Mouse (Mus musculus): ENCODE measurements at regions not wholly inside any gene's neighbourhood (a gene's known extent, or its start where the extent isn't known, plus 50 kb on each side); places are given as distances from the start of the nearest gene placed in this dataset.

- 58% methylated on average over 4 of the region's 4 CpGs for WGBS
- Histone ChIP-seq H3K4me1 (ENCODE audit: control insufficient read depth, insufficient read depth, insufficient read length) (no peaks in the 10 kb centered on the region; the same call in 1 of the 2 replicates), H3K27me3 (ENCODE audit: control insufficient read depth, insufficient read depth, low read length) (no peaks in the 10 kb centered on the region), H3K4me3 (ENCODE audit: extremely low read depth, insufficient read depth, insufficient read length) (no peak overlapping the region), H3K36me3 (ENCODE audit: control insufficient read depth, insufficient read depth, low read length) (no peaks in the 10 kb centered on the region), H3K27ac (ENCODE audit: insufficient read depth, low read length) (no peak overlapping the region)
- DNase-seq (ENCODE audit: low read depth in 1 of 2, low spot score in 2 of 2): peak in 1 of 2 experiments; percentile 45
- TF ChIP-seq CTCF (IDR thresholded peaks at IDR 0.05; ENCODE audit: extremely low read depth, insufficient read depth, insufficient read length, insufficient replicate concordance): no peak
- no peak for TF ChIP-seq POLR2A (IDR thresholded peaks at IDR 0.05; ENCODE audit: low read depth, low read length)
These were observed 229.8 kb downstream of the Trib2 start for GRCm38 (mm10) chr12:15586706-15587442.

- Histone ChIP-seq H3K4me1 (ENCODE audit: control insufficient read depth, insufficient read depth, insufficient read length) (no peaks in the 10 kb centered on the region; the same call in 1 of the 2 replicates), H3K27me3 (ENCODE audit: control insufficient read depth, insufficient read depth, low read length) (no peaks in the 10 kb centered on the region), H3K36me3 (ENCODE audit: control insufficient read depth, insufficient read depth, low read length) (no peaks in the 10 kb centered on the region), H3K27ac (ENCODE audit: insufficient read depth, low read length) (no peak overlapping the region), H3K4me3 (ENCODE audit: extremely low read depth, insufficient read depth, insufficient read length) (no peak overlapping the region)
- DNase-seq (ENCODE audit: low read depth in 1 of 2, low spot score in 2 of 2): no peak
- 73% methylated on average over 1 of the region's 1 CpGs for WGBS
- no peak for TF ChIP-seq POLR2A (IDR thresholded peaks at IDR 0.05; ENCODE audit: low read depth, low read length)
- TF ChIP-seq CTCF (IDR thresholded peaks at IDR 0.05; ENCODE audit: extremely low read depth, insufficient read depth, insufficient read length, insufficient replicate concordance): no peak
These were observed 230.9 kb downstream of the Trib2 start for GRCm38 (mm10) chr12:15585845-15586244.

GRCm38 (mm10) chr12:15584721-15585120, 232.0 kb downstream of the Trib2 start:
- H3K4me1 ChIP-seq (ENCODE audit: control insufficient read depth, insufficient read depth, insufficient read length): no peaks in the 10 kb centered on the region; the same call in 1 of the 2 replicates
- WGBS: 91% methylated on average over 4 of the region's 4 CpGs
- no peak overlapping the region for H3K4me3 ChIP-seq (ENCODE audit: extremely low read depth, insufficient read depth, insufficient read length)
- H3K27ac ChIP-seq (ENCODE audit: insufficient read depth, low read length): no peak overlapping the region
- H3K27me3 ChIP-seq (ENCODE audit: control insufficient read depth, insufficient read depth, low read length): no peaks in the 10 kb centered on the region
- TF ChIP-seq POLR2A (IDR thresholded peaks at IDR 0.05; ENCODE audit: low read depth, low read length) (no peak), CTCF (IDR thresholded peaks at IDR 0.05; ENCODE audit: extremely low read depth, insufficient read depth, insufficient read length, insufficient replicate concordance) (no peak)
- H3K36me3 ChIP-seq (ENCODE audit: control insufficient read depth, insufficient read depth, low read length): no peaks in the 10 kb centered on the region
- DNase-seq (ENCODE audit: low read depth in 1 of 2, low spot score in 2 of 2): no peak

- Histone ChIP-seq H3K4me1 (ENCODE audit: control insufficient read depth, insufficient read depth, insufficient read length) (no peaks in the 10 kb centered on the region), H3K36me3 (ENCODE audit: control insufficient read depth, insufficient read depth, low read length) (no peaks in the 10 kb centered on the region), H3K27ac (ENCODE audit: insufficient read depth, low read length) (no peak overlapping the region), H3K27me3 (ENCODE audit: control insufficient read depth, insufficient read depth, low read length) (no peaks in the 10 kb centered on the region), H3K4me3 (ENCODE audit: extremely low read depth, insufficient read depth, insufficient read length) (no peak overlapping the region)
- WGBS: 84% methylated on average over 4 of the region's 4 CpGs
- no peak for TF ChIP-seq POLR2A (IDR thresholded peaks at IDR 0.05; ENCODE audit: low read depth, low read length)
- no peak for TF ChIP-seq CTCF (IDR thresholded peaks at IDR 0.05; ENCODE audit: extremely low read depth, insufficient read depth, insufficient read length, insufficient replicate concordance)
- no peak for DNase-seq (ENCODE audit: low read depth in 1 of 2, low spot score in 2 of 2)
These were observed 250.0 kb downstream of the Trib2 start for GRCm38 (mm10) chr12:15566785-15567109.

- Histone ChIP-seq H3K4me1 (ENCODE audit: control insufficient read depth, insufficient read depth, insufficient read length) (no peaks in the 10 kb centered on the region), H3K36me3 (ENCODE audit: control insufficient read depth, insufficient read depth, low read length) (no peaks in the 10 kb centered on the region), H3K27ac (ENCODE audit: insufficient read depth, low read length) (no peak overlapping the region), H3K4me3 (ENCODE audit: extremely low read depth, insufficient read depth, insufficient read length) (no peak overlapping the region), H3K27me3 (ENCODE audit: control insufficient read depth, insufficient read depth, low read length) (no peaks in the 10 kb centered on the region)
- 56% methylated on average over 3 of the region's 3 CpGs for WGBS
- DNase-seq (ENCODE audit: low read depth in 1 of 2, low spot score in 2 of 2): no peak
- TF ChIP-seq CTCF (IDR thresholded peaks at IDR 0.05; ENCODE audit: extremely low read depth, insufficient read depth, insufficient read length, insufficient replicate concordance): no peak
- TF ChIP-seq POLR2A (IDR thresholded peaks at IDR 0.05; ENCODE audit: low read depth, low read length): no peak
These were observed 250.6 kb downstream of the Trib2 start for GRCm38 (mm10) chr12:15565941-15566784.

GRCm38 (mm10) chr12:15562826-15563225, 253.9 kb downstream of the Trib2 start:
- no peak overlapping the region for H3K27ac ChIP-seq (ENCODE audit: insufficient read depth, low read length)
- no peaks in the 10 kb centered on the region for H3K36me3 ChIP-seq (ENCODE audit: control insufficient read depth, insufficient read depth, low read length)
- no peak for TF ChIP-seq POLR2A (IDR thresholded peaks at IDR 0.05; ENCODE audit: low read depth, low read length)
- TF ChIP-seq CTCF (IDR thresholded peaks at IDR 0.05; ENCODE audit: extremely low read depth, insufficient read depth, insufficient read length, insufficient replicate concordance): no peak
- H3K4me3 ChIP-seq (ENCODE audit: extremely low read depth, insufficient read depth, insufficient read length): no peak overlapping the region
- H3K4me1 ChIP-seq (ENCODE audit: control insufficient read depth, insufficient read depth, insufficient read length): no peaks in the 10 kb centered on the region
- no peak for DNase-seq (ENCODE audit: low read depth in 1 of 2, low spot score in 2 of 2)
- 86% methylated on average over 4 of the region's 4 CpGs for WGBS
- H3K27me3 ChIP-seq (ENCODE audit: control insufficient read depth, insufficient read depth, low read length): no peaks in the 10 kb centered on the region
